Mouse (Mus musculus) G1E (cell line): ENCODE results near the gene Thada. TPM values are rescaled to one million over a fixed set of nuclear protein-coding genes. Genes with fewer than 3 reads are reported as not detected.

ENCODE experiments used
- ATAC-seq: 2 replicates; pipeline ENCODE4 v1.8.0; 2016; ENCODE audit warnings: mild to moderate bottlenecking; ENCODE audit not compliant: insufficient number of reproducible peaks, poor library complexity, low FRiP score, severe bottlenecking; ENCODE audit errors: extremely low read depth
- DNase-seq: peaks from one replicate; pipeline ENCODE4 v3.0.0; 2012; ENCODE audit warnings: low spot score
- H3K27me3 ChIP-seq: 2 replicates; pipeline ENCODE4 v1.6.1; 2012; ENCODE audit warnings: mild to moderate bottlenecking, low read length, inconsistent platforms; ENCODE audit not compliant: insufficient read depth
- H3K36me3 ChIP-seq: replicated peaks from 2 replicates; pipeline ENCODE3; 2012; ENCODE audit warnings: mild to moderate bottlenecking, inconsistent platforms
- H3K4me1 ChIP-seq: 2 replicates; pipeline ENCODE4 v1.6.1; 2012; ENCODE audit warnings: low read depth, low read length, inconsistent platforms, mixed read lengths; ENCODE audit not compliant: insufficient read depth
- H3K4me3 ChIP-seq: 2 replicates; pipeline ENCODE4 v1.5.1; 2012; ENCODE audit warnings: low read depth, mild to moderate bottlenecking, inconsistent platforms, low read length, moderate library complexity, mixed read lengths
- H3K9me3 ChIP-seq: replicated peaks from 2 replicates; pipeline ENCODE4 v1.6.1; 2012; ENCODE audit warnings: inconsistent platforms
- CTCF ChIP-seq: IDR thresholded peaks from 2 replicates; pipeline ENCODE4 v1.5.1; 2012; ENCODE audit warnings: low read depth, low read length, inconsistent platforms, mixed read lengths
- GATA1 ChIP-seq: IDR thresholded peaks from 2 replicates; pipeline ENCODE4 v1.6.1; 2012; ENCODE audit warnings: borderline replicate concordance, low read length, inconsistent platforms, mixed read lengths
- GATA2 ChIP-seq: IDR thresholded peaks from 2 replicates; pipeline ENCODE4 v1.6.1; 2012; ENCODE audit warnings: low read depth, low read length, inconsistent platforms, borderline replicate concordance
- POLR2AphosphoS5 ChIP-seq: IDR thresholded peaks from 2 replicates; pipeline ENCODE4 v1.6.1; 2012; ENCODE audit warnings: low read depth, low read length, inconsistent platforms; ENCODE audit not compliant: insufficient replicate concordance
- TAL1 ChIP-seq: conservative IDR thresholded peaks from 2 replicates; pipeline ENCODE4 v1.6.1; 2012; ENCODE audit warnings: low read depth, low read length, inconsistent platforms, mixed read lengths
- polyA plus RNA-seq: library from polyadenylated mRNA; stranded (reverse); fragments of >175 nt; gene quantifications from 2 replicates; pipeline ENCODE4 v1.2.3, GENCODE M21; 2012
- total RNA-seq, 2 experiments: library from RNA; stranded (forward) in 1 of 2; stranded (reverse) in 1 of 2; fragments of 200-1000 nt in 1 of 2; fragments of >200 nt in 1 of 2; fragmentation: Nextera tagmentation in 1 of 2; gene quantifications; 2 replicates each; pipeline ENCODE4 v1.2.3; 2014 to 2017

Thada gene
- total and polyA plus RNA-seq, 3 experiments, result 2.8 to 55.2 (median 28.1) TPM

GRCm38 (mm10) chr17:84353902-84354311 lies 112.1 kb downstream of the Thada start:
- Histone ChIP-seq H3K4me3 (no peak overlapping the region), H3K27me3 (no peaks in the 10 kb centered on the region), H3K36me3 (peaks cover 82% of the 10 kb centered on the region), H3K4me1 (no peaks in the 10 kb centered on the region; the same call in 1 of the 2 replicates), H3K9me3 (no peaks in the 10 kb centered on the region)
- ATAC-seq, result no peak
- no peak for DNase-seq
- TF ChIP-seq POLR2AphosphoS5, result no peak
- TF ChIP-seq CTCF, result no peak
- TF ChIP-seq TAL1, result no peak
- TF ChIP-seq GATA1, result no peak
- TF ChIP-seq GATA2, result no peak

GRCm38 (mm10) chr17:84353224-84353901 lies 112.6 kb downstream of the Thada start:
- Histone ChIP-seq H3K4me1 (no peaks in the 10 kb centered on the region; the same call in 1 of the 2 replicates), H3K4me3 (no peak overlapping the region), H3K9me3 (no peaks in the 10 kb centered on the region), H3K36me3 (peaks cover 84% of the 10 kb centered on the region), H3K27me3 (no peaks in the 10 kb centered on the region)
- TF ChIP-seq CTCF, result no peak
- no peak for TF ChIP-seq TAL1
- TF ChIP-seq GATA2, result no peak
- no peak for TF ChIP-seq POLR2AphosphoS5
- no peak for TF ChIP-seq GATA1
- DNase-seq, result no peak
- no peak for ATAC-seq

- DNase-seq (no peak), ATAC-seq (no peak)
- Histone ChIP-seq H3K9me3 (no peaks in the 10 kb centered on the region), H3K4me1 (no peaks in the 10 kb centered on the region; the same call in 1 of the 2 replicates), H3K27me3 (no peaks in the 10 kb centered on the region), H3K4me3 (no peak overlapping the region), H3K36me3 (peaks cover 84% of the 10 kb centered on the region)
- TF ChIP-seq CTCF (no peak), GATA1 (no peak), POLR2AphosphoS5 (no peak), GATA2 (no peak), TAL1 (no peak)
Observed at GRCm38 (mm10) chr17:84352790-84353154, 113.2 kb downstream of the Thada start.

GRCm38 (mm10) chr17:84351912-84352789 lies 113.9 kb downstream of the Thada start:
- Histone ChIP-seq H3K9me3 (no peaks in the 10 kb centered on the region), H3K36me3 (peaks cover 88% of the 10 kb centered on the region), H3K4me3 (no peak overlapping the region), H3K4me1 (no peaks in the 10 kb centered on the region; the same call in 1 of the 2 replicates), H3K27me3 (no peaks in the 10 kb centered on the region)
- no peak for DNase-seq
- no peak for ATAC-seq
- TF ChIP-seq GATA1 (no peak), POLR2AphosphoS5 (no peak), CTCF (no peak), GATA2 (no peak), TAL1 (no peak)

- no peak overlapping the region for H3K4me3 ChIP-seq
- no peak for DNase-seq
- no peaks in the 10 kb centered on the region for H3K27me3 ChIP-seq
- no peaks in the 10 kb centered on the region; the same call in 1 of the 2 replicates for H3K4me1 ChIP-seq
- TF ChIP-seq GATA2, result no peak
- TF ChIP-seq GATA1, result no peak
- no peak for TF ChIP-seq POLR2AphosphoS5
- no peak for TF ChIP-seq CTCF
- TF ChIP-seq TAL1, result no peak
- H3K9me3 ChIP-seq, result no peaks in the 10 kb centered on the region
- H3K36me3 ChIP-seq, result peaks cover 88% of the 10 kb centered on the region
- ATAC-seq, result no peak
Observed at GRCm38 (mm10) chr17:84351276-84351675, 114.7 kb downstream of the Thada start.

- TF ChIP-seq TAL1 (no peak), POLR2AphosphoS5 (no peak), GATA1 (no peak), CTCF (no peak)
- no peaks in the 10 kb centered on the region for H3K9me3 ChIP-seq
- no peaks in the 10 kb centered on the region for H3K4me1 ChIP-seq
- ATAC-seq (no peak), DNase-seq (no peak)
- H3K27me3 ChIP-seq, result no peaks in the 10 kb centered on the region
- H3K4me3 ChIP-seq, result no peak overlapping the region
- H3K36me3 ChIP-seq, result peaks cover 75% of the 10 kb centered on the region
Observed at GRCm38 (mm10) chr17:84348865-84349264, 117.1 kb downstream of the Thada start.
